Mouse (Mus musculus): ENCODE data around the gene Tmem229b. TPM values are rescaled to one million over a fixed set of nuclear protein-coding genes. Genes with fewer than 3 reads are reported as not detected.

Gene Tmem229b
- polyA plus RNA-seq (2017; shearing (Covaris generic)): 10 to 100 TPM; 30.8 to 54.5 TPM

DNA sequence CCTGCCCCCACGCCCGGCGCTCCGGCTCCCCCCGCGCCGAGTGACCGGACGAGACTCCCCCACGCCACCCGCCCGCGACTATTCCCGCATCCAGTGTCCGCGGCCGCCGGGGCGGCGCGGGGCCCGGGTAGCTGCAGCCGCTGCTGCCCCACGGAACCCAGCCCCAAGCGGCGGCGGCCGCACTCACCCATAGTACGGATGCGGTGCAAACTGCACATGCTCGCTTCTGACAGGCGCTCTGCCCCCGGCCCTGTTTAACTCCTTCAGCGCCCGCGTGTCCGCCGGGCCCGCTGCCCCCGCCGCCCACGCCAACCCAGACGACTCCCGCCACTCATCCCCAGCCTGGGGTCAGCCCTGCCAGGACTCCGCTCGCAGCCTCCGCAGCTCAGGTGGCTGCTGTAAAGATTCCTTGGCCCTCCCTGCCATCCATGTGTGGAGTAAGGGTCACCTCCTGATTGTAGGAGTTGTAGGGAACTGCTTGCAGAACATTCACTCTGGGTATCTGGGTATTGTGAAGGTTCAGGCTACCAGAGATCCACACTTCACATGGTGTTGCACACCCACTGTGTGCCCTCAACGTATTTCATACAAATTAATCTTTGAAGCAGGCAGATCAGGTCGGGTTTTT is at the start of gene Tmem229b:
Gene Tmem229b (minus strand): TSS at position 502 of the 628 bp plus-strand sequence.

DNA sequence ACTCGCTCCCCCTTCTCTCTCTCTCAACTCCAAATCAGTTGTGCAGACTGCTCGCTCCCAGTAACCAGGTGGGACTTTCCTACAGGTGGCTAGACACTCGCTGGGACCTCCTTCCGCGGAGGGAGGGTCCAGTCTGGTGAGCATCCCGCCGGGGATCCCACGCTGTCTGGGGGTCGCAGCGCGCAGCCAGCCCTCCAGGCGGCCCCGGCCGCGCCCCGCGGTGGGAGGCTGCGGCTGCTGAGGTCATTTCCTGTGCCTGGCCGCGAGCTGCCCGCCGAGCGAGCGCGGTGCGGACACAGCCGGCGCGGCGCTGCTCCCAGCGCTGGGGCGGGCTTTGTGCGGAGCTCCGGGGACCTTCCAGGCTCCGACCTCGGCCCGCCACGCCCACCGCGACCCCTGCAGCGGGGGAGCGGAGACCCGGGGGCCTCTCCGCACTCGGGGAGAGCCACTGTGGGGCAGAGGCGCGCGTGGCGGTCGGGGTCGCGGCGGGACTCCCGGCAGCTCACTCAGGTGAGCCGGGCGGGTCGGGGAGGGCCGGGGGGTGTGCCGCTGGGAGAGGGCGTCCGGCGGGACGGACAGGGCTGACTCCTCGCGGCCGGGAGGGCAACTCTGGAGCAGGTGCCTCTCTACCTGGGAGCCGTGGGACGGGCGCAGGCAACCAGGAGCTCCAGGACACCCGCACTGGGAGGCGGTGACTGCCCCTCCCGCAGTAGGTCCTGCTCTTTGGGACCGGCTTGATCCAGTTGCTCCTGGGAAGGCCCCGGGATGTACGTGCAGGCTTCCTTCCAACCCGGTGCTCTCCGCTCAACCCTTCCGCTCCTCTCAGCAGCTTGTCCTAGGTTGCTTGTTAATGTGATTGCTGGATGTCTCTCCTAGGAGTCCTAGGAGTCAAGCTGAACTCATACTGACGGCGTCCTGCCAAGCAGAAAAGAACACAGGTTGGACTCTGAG is 21.8 kb upstream of the Tmem229b start, which contains the start of gene Plekhh1:
Gene Plekhh1 (plus strand): TSS at position 253 of the 951 bp plus-strand sequence.

Other genes starting within 250 kb of the Tmem229b start
- 100 to 1,000 TPM; 164 to 241 TPM for gene Atp6v1d, start 146.0 kb downstream of the Tmem229b start, polyA plus RNA-seq (2017; shearing (Covaris generic))
- gene Eif2s1, start 145.8 kb downstream of the Tmem229b start, polyA plus RNA-seq (2017; shearing (Covaris generic)): 100 to 1,000 TPM; 187 to 210 TPM
- gene Plek2, start 100.7 kb downstream of the Tmem229b start, polyA plus RNA-seq (2017; shearing (Covaris generic)): under 1 TPM in 1 of 2 experiments, not detected in 1; 0.54 TPM
- gene Plekhh1, start 21.5 kb upstream of the Tmem229b start, polyA plus RNA-seq (2017; shearing (Covaris generic)): under 1 TPM in 1 of 2 experiments, not detected in 1; 0.15 TPM
- gene Pigh, start 82.0 kb upstream of the Tmem229b start, polyA plus RNA-seq (2017; shearing (Covaris generic)): 10 to 100 TPM; 17.7 to 18.6 TPM
- under 1 TPM; 0.11 to 0.36 TPM for gene Arg2, start 123.2 kb upstream of the Tmem229b start, polyA plus RNA-seq (2017; shearing (Covaris generic))
- gene Vti1b, start 165.0 kb upstream of the Tmem229b start, polyA plus RNA-seq (2017; shearing (Covaris generic)): 100 to 1,000 TPM; 113 to 130 TPM
- gene Rdh11, start 184.7 kb upstream of the Tmem229b start, polyA plus RNA-seq (2017; shearing (Covaris generic)): 10 to 100 TPM; 17.4 to 25.2 TPM
- gene Rdh12, start 201.3 kb upstream of the Tmem229b start, polyA plus RNA-seq (2017; shearing (Covaris generic)): 10 to 100 TPM in 1 of 2 experiments, 1 to 10 TPM in 1; 9.7 to 15.1 TPM

All from activated CD4-positive, CD25-positive, alpha-beta regulatory T cell (primary cell).